In the genomic region with DNA sequence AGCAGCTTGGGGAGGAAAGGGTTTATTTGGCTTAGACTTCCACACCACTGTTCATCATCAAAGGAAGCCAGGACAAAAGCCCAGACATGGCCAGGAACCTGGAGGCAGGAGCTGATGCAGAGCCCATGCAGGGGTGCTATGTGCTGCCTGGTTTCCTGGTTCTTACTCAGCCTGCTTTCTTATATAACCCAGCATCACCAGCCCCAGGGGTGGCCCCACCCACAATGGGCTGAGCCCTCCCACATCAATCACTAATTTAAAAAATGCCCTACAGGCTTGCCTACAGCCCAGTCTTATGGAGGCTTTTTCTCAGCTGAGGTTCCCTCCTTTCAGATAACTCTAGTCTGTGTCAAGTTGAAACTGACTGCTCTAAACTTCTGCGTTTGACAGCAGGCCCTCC, we compare ENCODE assay signal across 12 mouse cellular contexts. TPM values are rescaled to one million over a fixed set of nuclear protein-coding genes. Genes with fewer than 3 reads are reported as not detected.
A peak's percentile ranks its signal among the peaks of the same experiment; 100 is the strongest.
DNase-seq lines count a peak whose midpoint lies in the region; ATAC-seq and TF ChIP-seq lines count a peak whose summit lies in the region.
"Had no signal": no experiment of that assay in that cellular context is flagged by ENCODE, and none has a peak within 500 bp of the region (broad histone marks: within the 10 kb centered on the region; RNA-seq: fewer than 3 reads in every experiment).

No protein-coding gene starts in this region.

- 0 out of 2 replicates have a peak, but pooled peaks cover 8% of the 10 kb centered on the region for H3K27me3 ChIP-seq in neural tube, embryonic 12.5 days (replicated peaks)
- H3K27me3 ChIP-seq in hindbrain, postnatal 0 days (ENCODE audit: insufficient read depth, low read length), result no peaks in the 10 kb centered on the region
- peaks cover 55% of the 10 kb centered on the region for H3K27me3 ChIP-seq in embryonic facial prominence, embryonic 10.5 days (replicated peaks; ENCODE audit: low read depth, poor library complexity, severe bottlenecking)

- TF ChIP-seq CTCF in hindbrain, postnatal 0 days (IDR thresholded peaks at IDR 0.05; ENCODE audit: low read depth), result no peak

- no peak overlapping the region for H3K9ac ChIP-seq in neural tube, embryonic 12.5 days
- H3K9ac ChIP-seq in hindbrain, postnatal 0 days (replicated peaks; ENCODE audit: low read length), result no peak overlapping the region
- H3K9ac ChIP-seq: liver, embryonic 13.5 days had no signal

- no peaks in the 10 kb centered on the region for H3K9me3 ChIP-seq in neural tube, embryonic 12.5 days
- H3K9me3 ChIP-seq in hindbrain, postnatal 0 days (ENCODE audit: low read length), result no peaks in the 10 kb centered on the region
- H3K9me3 ChIP-seq in embryonic facial prominence, embryonic 10.5 days, result no peaks in the 10 kb centered on the region
- H3K9me3 ChIP-seq: limb, embryonic 10.5 days; liver, embryonic 13.5 days had no signal

- no peak overlapping the region for H3K27ac ChIP-seq in neural tube, embryonic 12.5 days
- no peak overlapping the region for H3K27ac ChIP-seq in hindbrain, postnatal 0 days
- no peak overlapping the region for H3K27ac ChIP-seq in embryonic facial prominence, embryonic 10.5 days (replicated peaks)
- H3K27ac ChIP-seq: limb, embryonic 10.5 days; liver, embryonic 13.5 days had no signal

- no peaks in the 10 kb centered on the region for H3K36me3 ChIP-seq in neural tube, embryonic 12.5 days
- no peaks in the 10 kb centered on the region; the same call in 1 of the 2 replicates for H3K36me3 ChIP-seq in hindbrain, postnatal 0 days (ENCODE audit: insufficient read depth, low read length)
- H3K36me3 ChIP-seq in embryonic facial prominence, embryonic 10.5 days (replicated peaks), result no peaks in the 10 kb centered on the region
- H3K36me3 ChIP-seq: limb, embryonic 10.5 days; liver, embryonic 13.5 days had no signal

- H3K4me2 ChIP-seq in neural tube, embryonic 12.5 days (replicated peaks), result peak overlapping the region; percentile 61
- peak overlapping the region; percentile 55 for H3K4me2 ChIP-seq in hindbrain, postnatal 0 days (ENCODE audit: low read depth, low read length)
- H3K4me2 ChIP-seq: liver, embryonic 13.5 days had no signal

- peaks cover 10% of the 10 kb centered on the region; the same call in 1 of the 2 replicates for H3K4me1 ChIP-seq in neural tube, embryonic 12.5 days
- no peaks in the 10 kb centered on the region for H3K4me1 ChIP-seq in hindbrain, postnatal 0 days (ENCODE audit: insufficient read depth, low read length)
- peaks cover 17% of the 10 kb centered on the region for H3K4me1 ChIP-seq in embryonic facial prominence, embryonic 10.5 days

- peak; percentile 52 for DNase-seq in heart, adult 11 months
- DNase-seq in heart, adult 8-10 months (ENCODE audit: low spot score), result no peak
- DNase-seq in neural tube, embryonic 10.5 days (ENCODE audit: extremely low spot score, low spot score), result no peak
- DNase-seq in hindbrain, postnatal 0 days (ENCODE audit: low spot score), result no peak
- DNase-seq in embryonic facial prominence, embryonic 10.5 days (ENCODE audit: low spot score), result no peak
- DNase-seq: liver, embryonic 13.5 days had no signal

- no peak overlapping the region for H3K4me3 ChIP-seq in neural tube, embryonic 12.5 days
- H3K4me3 ChIP-seq in hindbrain, postnatal 0 days (ENCODE audit: low read length), result peak overlapping the region; percentile 44; the same call in 1 of the 2 replicates
- no peak overlapping the region for H3K4me3 ChIP-seq in embryonic facial prominence, embryonic 10.5 days
- H3K4me3 ChIP-seq: limb, embryonic 10.5 days; liver, embryonic 13.5 days had no signal

- no peak for ATAC-seq in neural tube, embryonic 12.5 days (ENCODE audit: low FRiP score, low read depth)
- no peak for ATAC-seq in hindbrain, postnatal 0 days
- ATAC-seq in erythroblast, adult 5-6 weeks (replicated peaks; ENCODE audit: low FRiP score, poor library complexity, severe bottlenecking), result no peak
- ATAC-seq: inflammation-experienced regulatory T-cells, adult 6 months; lung, postnatal 0 days had no signal

- 100% methylated on average over 1 of the region's 1 CpGs for WGBS in neural tube, embryonic 12.5 days
- 87% methylated on average over 1 of the region's 1 CpGs for WGBS in hindbrain, postnatal 0 days
- 94% methylated on average over 1 of the region's 1 CpGs for WGBS in embryonic facial prominence, embryonic 10.5 days

RNA-seq across cellular contexts. Expression of a gene that starts 2.4 kb away (rescaled TPM):
- under 1 TPM; 0.19 to 0.47 (median 0.25) TPM for total RNA-seq in heart, adult 8-10 months (2022)
- 204 and 207 TPM in 2 replicates for polyA plus RNA-seq in neural tube, embryonic 12.5 days (2016; fragmentation: Nextera tagmentation; extraction: Ambion mirVana)
- 134 and 169 TPM in 2 replicates for total RNA-seq in hindbrain, postnatal 0 days (2014; rRNA removed)
- polyA plus RNA-seq in hindbrain, postnatal 0 days (2015; fragmentation: Nextera tagmentation; extraction: Ambion mirVana), result 521 and 663 TPM in 2 replicates
- 22.1 and 25.2 TPM in 2 replicates for polyA plus RNA-seq in embryonic facial prominence, embryonic 10.5 days (2016; fragmentation: Nextera tagmentation; extraction: Ambion mirVana)
- not detected in 2 replicates for total RNA-seq in erythroblast, adult 5-6 weeks (2015; ENCODE audit: low replicate concordance)
- 0.42 TPM in 1 of 2 replicates, not detected in the other for total RNA-seq in erythroblast, adult 5-6 weeks (2017; ENCODE audit: low replicate concordance)
- total RNA-seq: neutrophil, adult 5-6 weeks had no signal

RNA-seq across cellular contexts. Expression of a gene that starts 31.8 kb away (rescaled TPM):
- 10 to 100 TPM; 35.3 to 41.3 (median 38.6) TPM for total RNA-seq in heart, adult 8-10 months (2022)
- polyA plus RNA-seq in neural tube, embryonic 12.5 days (2016; fragmentation: Nextera tagmentation; extraction: Ambion mirVana), result 21.2 and 25.2 TPM in 2 replicates
- total RNA-seq in hindbrain, postnatal 0 days (2014; rRNA removed), result 44.9 and 66.1 TPM in 2 replicates
- 16.3 and 17.8 TPM in 2 replicates for polyA plus RNA-seq in hindbrain, postnatal 0 days (2015; fragmentation: Nextera tagmentation; extraction: Ambion mirVana)
- polyA plus RNA-seq in embryonic facial prominence, embryonic 10.5 days (2016; fragmentation: Nextera tagmentation; extraction: Ambion mirVana), result 11.9 and 12.7 TPM in 2 replicates
- total RNA-seq in erythroblast, adult 5-6 weeks (2015; ENCODE audit: low replicate concordance), result 6.5 and 18.8 TPM in 2 replicates
- total RNA-seq in erythroblast, adult 5-6 weeks (2017; ENCODE audit: low replicate concordance), result 15.3 and 17.2 TPM in 2 replicates

Comparison
In these comparisons a context has a peak if more than half of its experiments do, and no peak if none do; other contexts are left out.
1. RNA of a gene that starts 2.4 kb away (total RNA-seq): 134 to 169 TPM in hindbrain, postnatal 0 days; 0.19 to 0.47 TPM in heart, adult 8-10 months and 0.42 TPM in erythroblast, adult 5-6 weeks; every median in the first group is over 10 times any median in the second.